Mouse (Mus musculus) adrenal gland, adult 8-10 months (tissue): Measurements from ENCODE around the gene Rnf31. TPM values are rescaled to one million over a fixed set of nuclear protein-coding genes. Genes with fewer than 3 reads are reported as not detected.

ENCODE experiments used
- DNase-seq: peaks from one replicate; pipeline ENCODE4 v3.0.0; 2022
- total RNA-seq, 4 experiments: library from RNA; stranded (reverse); gene quantifications; 2 replicates each; pipeline ENCODE4 v1.2.4; 2022

Gene Rnf31
- total RNA-seq, 4 experiments from 2014 or later, result 33.3 to 52.1 (median 39.2) TPM

DNA sequence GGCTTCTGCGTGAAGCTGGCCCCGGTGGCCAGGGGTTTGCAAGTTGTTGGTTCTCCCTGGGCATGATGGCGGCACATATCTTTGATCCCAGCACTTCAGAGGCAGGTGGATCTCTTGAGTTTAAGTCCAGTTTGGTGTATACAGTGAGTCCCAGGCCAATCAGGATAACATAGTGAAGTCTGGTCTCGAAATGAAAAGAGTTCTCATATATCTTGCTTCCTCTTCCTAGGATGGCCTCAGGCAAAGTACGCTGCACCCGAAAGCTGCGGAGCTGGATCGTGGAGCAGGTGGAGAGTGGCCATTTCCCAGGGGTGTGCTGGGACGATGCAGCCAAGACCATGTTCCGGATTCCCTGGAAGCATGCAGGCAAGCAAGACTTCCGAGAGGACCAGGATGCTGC is 13.3 kb downstream of the Rnf31 start:
- DNase-seq, result no peak

GRCm38 (mm10) chr14:55605743-55606459 is 14.4 kb downstream of the Rnf31 start:
- no peak for DNase-seq

GRCm38 (mm10) chr14:55608339-55608738 is 16.8 kb downstream of the Rnf31 start:
- DNase-seq, result no peak

DNA sequence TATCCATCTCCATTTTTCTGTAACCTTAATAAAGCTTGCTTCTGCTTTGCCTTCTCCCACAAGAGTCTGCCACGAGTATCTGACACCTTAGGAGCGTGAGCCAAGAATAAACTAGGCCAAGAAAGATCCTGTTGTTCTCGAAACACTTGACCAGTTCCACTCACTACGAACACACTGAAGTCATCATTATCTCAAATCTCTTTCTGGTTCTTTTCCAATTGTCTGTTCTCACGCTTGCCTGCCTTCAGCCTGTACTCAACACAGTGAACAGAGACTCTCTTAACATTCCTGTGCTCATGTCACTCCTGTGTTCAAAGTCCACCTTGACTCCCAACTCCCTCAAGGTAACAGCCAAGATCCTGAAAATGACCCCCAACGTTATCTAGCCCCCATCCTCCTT is 21.8 kb downstream of the Rnf31 start:
- DNase-seq, result no peak

DNA sequence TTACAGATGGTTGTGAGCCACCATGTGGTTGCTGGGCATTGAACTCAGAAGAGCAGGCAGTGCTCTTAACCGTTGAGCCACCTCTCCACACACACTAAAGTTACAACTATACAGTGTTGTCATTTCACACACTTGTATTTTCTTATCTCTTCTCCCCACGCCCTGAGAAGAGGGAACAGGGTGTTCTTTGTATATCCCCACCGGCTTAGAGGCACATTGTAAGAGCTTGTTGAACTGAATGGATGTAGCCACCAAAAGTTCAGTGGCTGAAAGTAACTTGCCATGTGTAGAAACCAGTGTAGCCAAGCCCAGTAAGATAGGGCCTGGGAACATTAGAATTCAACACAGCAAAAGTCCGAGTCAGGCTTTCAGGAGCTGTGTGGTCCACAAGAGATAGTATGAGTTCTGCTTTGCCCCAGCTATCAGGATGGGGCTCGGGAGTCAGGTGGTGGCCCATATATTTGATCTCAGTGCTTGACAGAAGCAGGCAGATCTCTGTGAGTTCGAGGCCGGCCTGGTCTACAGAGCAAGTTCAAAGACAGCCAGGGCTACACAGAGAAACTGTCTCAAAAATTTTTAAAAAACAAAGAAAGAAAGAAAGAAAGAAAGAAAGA is 23.2 kb downstream of the Rnf31 start:
- DNase-seq, result no peak

DNA sequence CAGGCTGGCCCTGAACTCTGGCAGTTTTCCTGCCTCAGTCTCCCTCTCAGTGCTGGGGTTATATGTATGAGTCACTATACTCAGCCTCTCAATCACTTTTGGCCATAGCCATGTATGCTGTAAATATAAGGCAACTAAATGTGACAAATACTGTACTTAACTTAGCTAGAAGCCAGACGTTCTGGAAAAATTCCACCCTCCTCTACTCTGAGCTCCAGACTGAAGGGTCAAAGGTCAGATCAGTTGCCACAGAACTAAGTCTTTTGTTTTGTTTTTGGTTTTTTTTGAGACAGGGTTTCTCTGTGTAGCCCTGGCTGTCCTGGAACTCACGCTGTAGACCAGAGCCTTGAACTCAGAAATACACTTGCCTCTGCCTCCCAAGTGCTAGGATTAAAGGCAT is 24.4 kb downstream of the Rnf31 start:
- DNase-seq, result no peak

DNA sequence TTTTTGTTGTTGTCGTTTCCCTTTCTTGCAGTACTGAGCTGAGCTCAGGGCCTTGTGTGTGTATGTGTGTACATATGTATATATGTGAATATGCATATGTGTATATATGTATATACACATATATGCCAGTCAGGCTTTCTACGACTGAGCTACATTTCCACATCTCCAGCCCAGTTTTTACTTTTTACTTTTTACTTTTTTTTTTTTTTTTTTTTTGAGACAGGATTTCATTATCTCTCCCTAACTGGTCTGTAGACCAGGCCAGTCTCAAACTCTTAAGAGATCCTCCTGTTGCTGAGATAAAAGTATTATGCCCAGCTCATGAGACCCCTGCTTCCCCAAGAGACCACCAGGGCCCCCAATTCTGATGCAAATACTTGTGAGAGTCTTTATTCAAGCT is 25.3 kb downstream of the Rnf31 start:
- no peak for DNase-seq

DNA sequence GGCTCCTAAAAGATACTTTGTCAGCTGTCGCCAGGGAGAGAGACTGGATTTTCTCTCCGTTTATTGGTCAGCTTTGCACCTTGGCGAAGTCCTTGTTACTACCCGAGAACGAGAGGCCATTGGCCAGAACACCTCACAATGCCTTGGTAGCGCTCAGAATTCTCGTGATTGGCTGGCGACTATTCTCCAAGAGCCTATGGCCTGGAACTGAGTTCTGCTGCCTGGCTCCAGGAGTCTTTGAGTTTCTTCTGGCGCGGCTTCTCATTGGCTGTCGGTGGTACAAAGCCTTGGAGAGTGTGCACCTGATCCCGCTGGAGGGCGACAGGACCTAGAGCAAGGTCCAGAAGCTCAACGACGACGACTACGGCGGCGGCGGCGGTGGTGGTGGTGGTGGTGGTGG is 26.3 kb downstream of the Rnf31 start, which contains the start of gene Rec8:
Gene Rec8 (plus strand): TSS at position 216 of the 400 bp plus-strand sequence.
- peak; percentile 47 for DNase-seq

GRCm38 (mm10) chr14:55618486-55619195 is 27.1 kb downstream of the Rnf31 start:
- DNase-seq, result no peak

DNA sequence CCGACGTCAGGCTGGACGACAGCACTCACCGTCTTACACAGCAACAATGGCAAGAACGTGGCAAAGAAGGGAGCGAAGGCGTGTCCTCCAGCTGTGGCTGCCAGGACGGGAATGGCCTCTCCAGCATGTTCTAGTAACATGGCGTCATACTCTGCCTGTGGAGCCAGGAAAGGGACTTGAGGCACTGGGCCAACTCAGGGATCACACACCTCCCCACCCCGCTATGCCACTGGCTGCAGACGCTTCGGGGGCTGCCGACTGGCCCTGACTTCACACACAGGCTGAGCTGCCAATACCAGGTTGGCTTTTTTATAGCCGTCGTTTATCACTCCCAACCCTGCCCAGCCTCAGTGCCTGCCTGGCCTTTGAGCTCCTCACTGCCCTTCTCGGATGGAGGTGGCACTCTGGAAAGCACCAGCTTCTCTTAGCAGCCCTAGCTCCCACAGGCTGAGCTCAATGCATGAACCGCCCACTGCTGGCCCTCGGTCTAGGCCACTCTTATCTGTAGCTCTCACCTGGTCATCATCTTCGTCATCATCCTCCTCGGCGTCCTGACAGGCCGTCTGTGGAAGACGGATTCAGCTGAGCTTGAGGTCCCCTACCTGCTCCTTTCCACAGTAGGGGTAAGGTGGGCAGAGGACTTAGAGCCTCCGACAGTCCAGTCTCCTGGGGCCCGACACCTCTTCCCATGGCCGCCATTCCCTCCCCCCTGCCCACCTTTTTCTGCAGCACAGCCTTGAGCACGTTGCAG is 36.7 kb downstream of the Rnf31 start:
- no peak for DNase-seq

DNA sequence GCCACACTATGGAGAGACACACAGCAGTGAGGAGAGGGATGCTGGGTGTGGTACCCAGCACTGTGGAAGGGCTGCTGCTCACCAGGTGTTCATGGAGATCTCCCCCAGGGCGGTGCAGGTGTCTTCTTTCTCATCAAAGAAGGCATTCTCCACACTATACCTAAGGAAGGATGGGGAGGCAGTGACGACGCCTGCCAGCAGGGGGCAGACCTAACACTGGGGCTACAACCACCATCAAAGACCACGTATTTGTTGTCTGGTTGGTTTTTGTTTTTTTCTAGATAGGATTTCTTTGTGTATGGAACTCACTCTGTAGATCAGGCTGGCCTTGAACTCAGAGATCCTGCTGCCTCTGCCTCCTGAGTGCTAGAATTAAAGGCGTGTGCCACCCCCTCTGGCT is 37.8 kb downstream of the Rnf31 start:
- DNase-seq, result no peak

GRCm38 (mm10) chr14:55634874-55635522 is 43.5 kb downstream of the Rnf31 start:
- no peak for DNase-seq

- DNase-seq, result peak; percentile 84
Measured at GRCm38 (mm10) chr14:55635523-55636007, 44.1 kb downstream of the Rnf31 start, which contains the start of gene Ipo4. TSS of gene Ipo4 (minus strand) at chr14:55635957.

DNA sequence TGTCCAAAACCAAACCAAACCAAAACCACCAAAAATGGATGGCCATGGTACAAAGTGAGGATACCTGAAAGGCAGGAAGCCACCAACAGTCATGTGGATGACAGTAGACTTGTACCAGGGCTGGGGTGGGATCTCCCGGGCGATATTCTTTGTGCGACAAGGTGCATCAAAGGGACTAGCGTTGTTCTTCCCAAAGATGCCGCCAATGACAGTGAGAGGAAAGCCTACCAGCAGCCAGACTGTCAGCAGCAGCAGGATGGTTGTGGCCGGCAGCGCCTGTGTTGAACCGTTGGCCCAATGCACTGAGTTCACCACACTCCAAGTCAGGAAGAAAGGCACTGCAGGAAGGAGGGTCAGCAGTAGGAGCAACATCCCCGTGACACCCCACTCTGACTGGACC is 46.3 kb downstream of the Rnf31 start, which contains the start of gene Gm49378:
Gene Gm49378 (minus strand): TSS at position 101 of the 400 bp plus-strand sequence.
- DNase-seq, result no peak

GRCm38 (mm10) chr14:55640816-55641215 is 49.3 kb downstream of the Rnf31 start:
- DNase-seq, result no peak

DNA sequence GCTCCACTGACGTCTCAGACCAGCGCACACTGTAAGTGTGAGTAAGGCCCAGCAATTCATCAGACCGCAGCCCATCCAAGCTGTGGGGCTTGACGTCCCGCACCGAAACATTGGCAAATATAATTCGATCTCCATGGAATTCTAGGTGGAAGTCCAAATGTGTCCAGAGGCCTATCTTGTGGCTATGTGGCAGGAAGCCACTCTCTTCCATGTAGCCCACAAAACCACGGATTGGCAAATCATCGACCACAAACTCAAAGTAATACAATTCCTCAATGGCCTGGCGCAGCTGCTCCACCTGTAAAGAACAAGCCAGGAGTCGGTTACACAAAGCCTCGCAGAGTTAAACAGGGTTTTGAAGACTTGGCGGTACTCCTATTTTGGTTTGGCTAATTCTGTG is 49.8 kb downstream of the Rnf31 start:
- DNase-seq, result no peak

DNA sequence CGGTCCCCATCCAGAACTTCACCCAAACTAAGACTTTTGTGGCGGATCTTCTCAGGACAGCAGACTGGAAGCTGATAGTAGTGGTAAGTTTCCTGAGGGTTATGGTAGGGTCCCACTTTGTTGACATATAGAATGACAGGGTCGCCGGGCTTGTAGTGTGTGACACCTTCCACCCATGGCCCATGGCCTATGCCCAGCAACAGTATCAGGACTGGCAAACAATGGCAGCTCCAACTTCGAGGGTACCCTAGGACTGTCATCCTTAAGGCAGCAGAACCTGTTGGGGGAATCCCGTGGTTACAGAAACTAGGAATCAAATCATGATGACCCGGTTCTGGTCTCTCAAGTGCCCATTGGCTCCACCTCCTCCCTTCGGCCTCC is 51.2 kb downstream of the Rnf31 start:
- DNase-seq, result no peak

DNA sequence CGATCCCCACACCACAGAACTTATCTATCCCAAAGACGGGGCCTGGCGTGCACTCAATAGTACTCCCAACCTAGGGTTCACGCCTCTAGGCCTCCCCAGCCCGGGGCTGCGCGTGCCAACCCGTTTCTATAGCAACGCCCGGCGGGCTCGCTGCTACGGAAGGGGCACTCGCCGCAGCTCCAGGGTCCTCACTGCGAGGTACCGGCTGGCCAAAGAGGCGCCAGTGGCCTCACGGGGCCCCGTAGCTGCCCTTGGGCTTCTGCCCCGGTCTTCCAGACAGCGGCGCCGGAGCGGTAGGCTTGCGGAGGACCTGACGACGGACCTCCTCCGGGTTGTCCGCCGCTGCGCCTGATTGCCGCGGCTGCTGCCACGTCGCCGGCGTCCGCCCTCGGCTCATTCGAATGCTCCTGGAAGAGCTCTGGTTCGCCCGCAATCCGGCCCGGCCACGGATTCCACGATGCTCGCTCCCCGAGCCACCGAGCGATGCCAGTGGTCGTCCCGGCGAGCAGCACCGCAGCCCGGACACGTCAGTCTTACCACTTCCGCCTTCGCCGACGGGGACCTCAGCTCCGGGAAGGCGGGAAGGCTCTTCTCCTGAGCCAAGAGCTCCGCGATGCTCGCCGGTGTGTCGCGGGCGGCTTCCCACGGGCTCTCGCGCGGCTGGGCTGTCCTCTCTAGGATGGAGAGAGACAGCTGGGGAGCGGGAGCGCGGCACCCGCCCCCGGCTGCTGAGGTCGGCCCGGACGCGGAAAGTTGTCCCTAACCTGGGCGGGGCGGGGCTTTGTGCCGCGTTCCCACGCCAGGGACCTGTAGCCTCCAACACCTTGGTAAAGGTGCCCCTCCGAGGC is 51.8 kb downstream of the Rnf31 start, which contains the start of gene Tm9sf1:
Gene Tm9sf1 (minus strand): TSS at position 747 of the 848 bp plus-strand sequence.
- peak; percentile 80 for DNase-seq

DNA sequence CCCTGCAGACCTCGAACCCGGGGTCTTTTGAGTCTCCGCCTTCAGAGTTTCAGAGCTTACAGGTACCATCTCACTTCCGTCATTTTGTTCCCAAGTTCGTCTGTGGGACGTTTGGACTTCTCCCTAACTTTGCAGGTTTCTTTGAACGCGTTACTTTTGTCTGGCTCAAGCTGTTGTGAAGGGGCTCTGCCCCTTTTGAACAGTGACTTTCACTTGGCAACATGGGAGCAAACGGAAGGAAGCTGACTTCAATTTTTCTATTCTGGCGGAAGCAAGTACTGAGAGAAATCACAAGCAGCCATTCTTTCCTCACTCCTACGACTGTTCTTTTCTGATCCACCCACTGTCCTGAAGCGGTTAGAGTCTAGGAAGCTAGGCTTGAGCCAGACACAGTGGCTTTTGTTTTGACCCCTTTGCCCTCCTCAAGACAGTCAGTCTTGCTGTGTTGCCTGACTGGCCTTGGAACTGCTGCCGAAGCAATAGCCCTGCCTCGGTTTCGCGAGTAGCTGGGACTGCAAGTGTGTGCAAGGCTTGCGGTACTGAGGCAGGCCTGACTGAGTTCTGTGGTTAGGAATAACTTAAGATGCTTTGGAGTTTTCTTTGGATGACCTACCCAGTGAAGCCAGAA is 52.9 kb downstream of the Rnf31 start:
- no peak for DNase-seq

DNA sequence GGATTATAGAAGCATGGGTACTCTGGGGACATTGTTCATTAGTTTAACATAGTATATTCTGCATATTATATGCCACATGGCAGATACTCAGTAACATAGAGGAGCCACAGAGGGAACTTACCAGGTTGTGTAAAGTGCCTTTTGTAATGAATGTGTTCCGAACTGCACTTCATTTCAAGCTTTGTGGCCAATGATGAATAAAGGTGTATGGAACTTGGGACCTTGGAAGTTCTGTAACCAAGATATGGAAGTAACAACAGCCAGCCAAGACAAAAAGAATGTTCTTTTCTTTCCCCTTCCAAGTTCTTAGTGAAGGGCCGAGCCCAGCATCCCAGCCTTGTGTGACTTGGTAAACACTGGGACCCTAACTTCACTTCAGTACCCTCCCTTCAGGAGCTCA is 58.4 kb downstream of the Rnf31 start, which contains the start of gene Tssk4:
Gene Tssk4 (plus strand): TSS at position 301 of the 400 bp plus-strand sequence.
- DNase-seq, result no peak
